Mouse (Mus musculus) gastrocnemius, postnatal 4 days (tissue): ENCODE results near the gene Ldlrad3. TPM values are rescaled to one million over a fixed set of nuclear protein-coding genes. Genes with fewer than 3 reads are reported as not detected.
A peak's percentile ranks its signal among the peaks of the same experiment; 100 is the strongest.

ENCODE experiments used
- DNase-seq, 2 experiments: peaks; one replicate each; pipeline ENCODE4 v3.0.0; 2021 to 2022; ENCODE audit warnings: low spot score in 2 of 2, mixed read lengths in 2 of 2
- total RNA-seq, 2 experiments: library from RNA; stranded (reverse); gene quantifications; 2 replicates each; pipeline ENCODE4 v1.2.3; 2021

Gene Ldlrad3
- total RNA-seq, 2 experiments from 2014 or later, result 26.3 to 27.1 TPM

DNA sequence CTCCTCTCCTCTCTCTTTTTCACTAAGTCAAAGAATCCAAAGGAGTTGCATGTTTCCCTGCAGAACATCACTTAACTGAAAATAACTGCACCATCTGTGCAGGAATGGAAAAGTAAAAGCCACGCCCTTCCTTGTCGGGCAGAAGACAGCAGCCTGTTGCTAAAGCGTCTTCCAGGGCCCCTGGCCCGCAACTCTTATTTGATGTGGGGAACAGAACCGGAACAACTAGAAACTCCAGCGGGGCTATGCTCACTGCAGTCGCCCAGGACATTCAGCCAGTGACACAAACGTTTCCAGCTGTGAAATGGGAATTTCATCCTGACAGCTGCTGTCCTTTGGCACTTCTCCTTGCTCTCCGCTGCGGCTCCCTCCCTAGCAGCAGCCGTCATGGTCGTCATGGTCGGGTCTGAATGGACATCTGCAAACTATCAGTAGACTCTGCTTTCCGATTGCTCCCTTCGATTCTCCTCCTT, 67.2 kb downstream of the Ldlrad3 start:
- DNase-seq, result peak; percentile 34 to 72

DNA sequence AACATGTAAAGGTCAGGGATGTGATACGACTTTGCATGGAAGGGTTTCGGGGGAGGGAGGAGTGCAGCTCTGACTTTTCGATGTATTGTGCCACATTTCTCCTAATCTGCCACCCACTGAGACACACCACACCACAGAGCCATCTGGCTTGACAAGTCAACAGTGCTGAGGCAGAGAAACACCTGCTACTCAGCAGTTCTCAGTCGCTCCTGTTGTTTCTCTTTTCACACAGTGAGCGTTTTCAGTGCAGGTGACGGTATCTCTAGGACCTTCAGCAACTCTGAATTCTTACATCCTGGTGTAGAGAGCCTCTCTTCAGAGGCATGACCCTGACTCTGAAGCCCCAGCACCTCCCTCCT, 68.8 kb downstream of the Ldlrad3 start:
- no peak for DNase-seq

DNA sequence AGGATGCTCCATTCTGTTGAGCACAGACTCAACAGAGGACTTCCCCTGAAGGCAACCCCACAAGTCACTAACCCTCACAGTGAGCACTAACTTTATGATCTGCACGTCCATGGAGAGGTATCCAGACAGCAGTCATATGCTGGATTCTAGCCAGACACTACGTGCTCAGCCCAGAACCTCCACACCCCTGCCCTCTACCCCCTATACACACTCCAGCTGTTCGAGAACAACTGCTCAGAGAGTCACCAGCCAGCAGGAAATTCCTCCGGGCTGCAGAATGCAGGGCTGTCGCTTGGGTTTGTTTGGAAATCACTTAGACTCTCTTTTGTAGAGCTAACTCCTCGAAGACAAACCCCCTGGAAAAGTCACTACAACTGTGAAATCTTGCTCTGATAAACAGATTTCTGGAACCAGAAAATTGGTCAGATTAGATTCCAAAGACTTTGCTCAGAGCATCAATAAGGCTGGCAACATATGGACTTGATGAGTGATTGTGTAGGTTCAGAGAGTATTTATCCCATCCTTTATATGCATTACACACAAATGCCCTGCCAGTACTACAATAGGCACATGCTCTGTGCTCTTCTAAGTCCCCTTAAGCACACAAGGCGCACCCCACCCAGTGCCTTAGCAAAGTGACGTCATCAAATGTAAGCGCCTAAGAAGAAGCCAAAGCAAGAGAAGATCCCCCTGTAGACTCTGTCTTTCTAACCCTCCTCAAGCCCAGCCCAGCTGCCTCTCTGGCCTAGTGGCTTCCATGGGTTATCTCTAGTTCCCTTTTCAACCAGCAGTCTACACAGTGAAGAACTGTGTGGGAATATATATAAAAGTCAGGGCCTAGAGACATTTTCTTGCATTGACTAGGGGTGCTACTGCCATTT, 69.4 kb downstream of the Ldlrad3 start:
- DNase-seq, result no peak

DNA sequence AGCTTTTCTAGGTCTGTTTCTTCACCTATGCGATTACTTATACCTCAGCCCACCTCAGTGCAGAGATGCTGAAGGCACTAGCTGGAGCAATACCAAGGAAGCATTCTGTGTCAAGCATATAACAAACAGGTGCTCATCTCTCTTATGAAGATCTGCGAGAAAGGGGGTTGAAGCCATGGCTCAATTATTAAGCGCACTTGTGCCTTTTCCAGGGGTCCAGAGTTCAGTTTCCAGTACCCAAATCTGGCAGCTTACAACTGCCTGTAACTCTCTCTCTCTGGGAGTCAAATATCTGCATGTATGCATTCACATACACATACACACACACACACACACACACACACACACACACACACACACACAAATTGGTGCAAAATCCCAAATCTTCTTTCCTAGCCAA, 72.4 kb downstream of the Ldlrad3 start:
- no peak for DNase-seq

DNA sequence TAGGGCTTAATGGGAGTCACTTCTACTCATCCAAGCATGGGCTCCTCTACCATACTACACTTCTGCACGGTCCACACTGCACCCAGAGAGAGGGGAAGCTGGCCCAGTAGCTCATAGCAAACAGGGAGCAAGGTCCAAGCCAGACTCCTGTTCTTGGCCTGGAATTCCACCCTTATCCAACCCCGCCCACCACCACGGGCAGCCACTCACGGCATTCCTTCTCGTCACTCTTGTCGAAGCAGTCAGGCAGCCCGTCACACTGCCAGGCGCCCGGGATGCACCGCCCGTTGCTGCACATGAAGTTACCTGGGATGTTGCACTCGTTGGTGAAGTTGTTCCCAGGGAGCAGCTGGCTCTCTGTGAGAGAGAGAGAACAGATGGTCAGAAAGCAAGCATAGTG, 72.9 kb downstream of the Ldlrad3 start:
- no peak for DNase-seq

DNA sequence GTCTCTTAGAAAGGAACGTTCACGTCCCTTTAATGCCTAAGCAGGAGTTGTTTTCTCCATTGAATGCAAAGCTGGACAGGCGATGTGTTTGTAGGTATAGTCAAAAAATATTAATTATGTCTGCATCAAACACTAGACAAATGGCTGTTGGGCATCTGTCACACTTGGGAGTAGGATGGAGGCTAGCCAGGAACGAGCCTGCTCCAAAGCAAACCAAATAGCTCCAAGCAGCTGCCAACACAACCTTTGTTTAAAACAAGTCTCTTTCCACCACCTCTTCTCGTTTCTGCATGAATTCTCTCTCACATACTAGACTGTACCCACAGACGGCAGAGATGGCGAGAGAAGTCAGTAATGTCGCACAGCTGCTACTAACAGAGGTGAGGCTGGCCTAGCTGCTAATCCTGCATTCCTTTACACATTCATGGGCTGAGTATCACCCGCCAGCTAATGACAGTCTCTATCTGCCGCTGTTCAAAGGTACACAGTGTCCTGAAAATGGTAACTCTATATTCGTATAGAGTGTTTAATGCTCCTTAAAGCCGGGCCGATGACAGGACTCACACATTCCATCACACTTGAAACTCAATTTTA, 74.2 kb downstream of the Ldlrad3 start:
- DNase-seq, result no peak

DNA sequence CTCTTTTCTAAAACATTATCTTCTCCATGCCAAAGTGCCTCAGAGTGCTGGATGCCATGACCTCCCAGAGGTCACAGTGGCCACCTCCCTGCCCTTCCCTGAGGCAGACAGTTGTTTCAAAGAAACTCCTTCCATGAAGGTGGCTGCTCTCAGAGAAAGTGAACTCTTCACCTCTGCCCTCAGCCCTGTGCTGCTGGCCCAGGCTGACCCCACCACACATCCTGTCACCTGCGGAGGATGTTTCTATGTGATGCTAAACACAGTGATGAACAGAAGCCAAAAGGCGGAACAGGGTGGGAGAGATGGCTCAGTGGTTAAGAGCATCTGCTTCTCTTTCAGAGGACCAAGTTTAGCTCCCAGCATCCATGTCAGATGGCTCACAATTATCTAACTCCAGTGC, 75.9 kb downstream of the Ldlrad3 start:
- DNase-seq, result no peak

DNA sequence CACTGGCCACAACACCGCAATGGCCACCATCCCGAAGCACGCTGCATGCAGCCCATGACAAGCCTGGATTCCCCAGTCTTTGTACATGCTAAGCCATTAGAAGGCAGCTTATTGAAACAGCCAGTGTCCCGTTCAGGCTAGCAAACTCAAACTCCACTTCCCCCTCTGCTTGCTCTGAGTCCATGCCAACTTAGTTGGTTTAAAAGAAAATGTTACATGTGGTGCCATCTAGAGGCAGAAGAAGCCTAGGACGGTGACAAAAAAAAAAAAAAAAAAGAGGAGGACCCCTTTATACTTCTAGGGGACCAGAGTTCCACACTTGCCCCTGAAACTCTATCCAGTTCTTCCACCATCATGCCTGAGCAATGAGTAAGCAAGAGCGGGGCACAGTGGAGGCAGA, 78.9 kb downstream of the Ldlrad3 start:
- DNase-seq, result no peak

DNA sequence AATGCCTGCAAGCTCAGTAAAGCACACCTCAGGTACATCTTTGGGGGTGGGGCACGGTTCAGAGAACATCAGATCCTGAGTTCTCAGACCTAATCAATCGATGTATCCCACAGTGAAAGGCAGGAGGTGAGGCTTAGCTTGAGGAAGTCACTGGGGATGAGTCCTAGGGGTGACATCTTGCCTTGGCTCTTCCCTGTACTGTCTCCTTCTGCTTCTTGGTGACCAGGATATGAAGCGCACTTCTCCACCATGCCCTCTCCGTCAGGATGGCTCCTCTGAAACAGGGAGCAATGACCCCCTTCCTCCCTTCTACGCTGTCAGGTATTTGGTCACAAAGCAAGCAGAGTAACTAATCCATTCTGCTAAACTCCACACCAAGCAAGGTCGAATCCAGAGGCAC, 79.5 kb downstream of the Ldlrad3 start:
- DNase-seq, result no peak

DNA sequence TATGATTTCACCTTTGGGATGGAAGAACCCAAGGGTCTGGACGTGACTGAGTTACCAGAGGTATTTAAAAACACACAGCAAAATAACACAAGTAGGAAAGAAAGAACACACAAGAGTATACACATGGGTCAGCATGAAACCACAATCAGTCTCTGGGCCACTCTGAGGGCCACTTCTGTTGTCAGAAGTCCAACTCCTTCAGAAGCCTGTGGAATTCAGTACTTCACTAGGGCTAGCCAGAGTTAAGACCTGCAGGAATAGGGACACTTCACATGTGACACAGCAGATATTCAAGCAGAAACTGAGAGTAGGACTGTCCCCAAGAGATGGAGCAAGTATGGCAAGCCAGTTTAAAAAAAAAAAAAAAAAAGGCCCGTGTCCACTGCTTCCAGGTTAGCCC, 80.7 kb downstream of the Ldlrad3 start:
- no peak for DNase-seq

DNA sequence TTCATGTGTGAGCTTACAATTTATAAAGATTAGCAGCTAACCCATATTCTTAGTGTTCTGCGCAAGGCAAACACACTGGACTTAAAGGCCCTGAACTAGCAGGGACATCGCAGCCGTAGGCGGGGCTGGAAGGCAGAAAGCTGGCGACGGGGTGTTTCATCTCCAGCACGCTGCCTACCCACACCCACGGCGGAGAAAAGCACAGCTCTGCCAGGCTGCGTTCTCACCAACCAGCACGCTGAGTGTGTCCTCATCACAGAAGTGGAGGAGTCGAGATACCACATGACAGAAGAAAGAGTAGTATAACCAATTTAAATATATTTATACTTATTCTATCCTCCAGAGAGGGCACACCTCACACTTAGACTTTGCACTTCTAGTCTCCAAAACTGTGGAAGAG, 82.2 kb downstream of the Ldlrad3 start:
- no peak for DNase-seq

DNA sequence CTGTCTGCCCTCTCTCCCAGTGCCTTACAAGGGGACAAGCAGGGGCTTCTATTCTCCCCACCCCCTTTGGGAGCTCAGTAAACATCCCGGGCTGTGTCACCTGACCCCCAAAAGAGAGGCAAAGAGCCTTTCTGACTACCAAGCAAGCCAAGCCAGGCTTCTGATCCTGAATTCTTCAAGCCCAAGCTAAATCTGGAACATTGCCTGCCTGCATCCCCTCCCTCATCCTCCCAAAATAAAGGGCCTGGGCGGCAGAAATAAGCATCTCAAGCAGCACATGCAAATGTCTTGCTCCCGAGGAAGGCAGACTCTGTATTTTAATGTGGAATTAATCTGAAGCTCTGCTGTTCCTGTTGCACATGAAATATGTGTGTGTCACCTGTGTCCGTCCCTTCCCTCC, 85.7 kb downstream of the Ldlrad3 start:
- no peak for DNase-seq

DNA sequence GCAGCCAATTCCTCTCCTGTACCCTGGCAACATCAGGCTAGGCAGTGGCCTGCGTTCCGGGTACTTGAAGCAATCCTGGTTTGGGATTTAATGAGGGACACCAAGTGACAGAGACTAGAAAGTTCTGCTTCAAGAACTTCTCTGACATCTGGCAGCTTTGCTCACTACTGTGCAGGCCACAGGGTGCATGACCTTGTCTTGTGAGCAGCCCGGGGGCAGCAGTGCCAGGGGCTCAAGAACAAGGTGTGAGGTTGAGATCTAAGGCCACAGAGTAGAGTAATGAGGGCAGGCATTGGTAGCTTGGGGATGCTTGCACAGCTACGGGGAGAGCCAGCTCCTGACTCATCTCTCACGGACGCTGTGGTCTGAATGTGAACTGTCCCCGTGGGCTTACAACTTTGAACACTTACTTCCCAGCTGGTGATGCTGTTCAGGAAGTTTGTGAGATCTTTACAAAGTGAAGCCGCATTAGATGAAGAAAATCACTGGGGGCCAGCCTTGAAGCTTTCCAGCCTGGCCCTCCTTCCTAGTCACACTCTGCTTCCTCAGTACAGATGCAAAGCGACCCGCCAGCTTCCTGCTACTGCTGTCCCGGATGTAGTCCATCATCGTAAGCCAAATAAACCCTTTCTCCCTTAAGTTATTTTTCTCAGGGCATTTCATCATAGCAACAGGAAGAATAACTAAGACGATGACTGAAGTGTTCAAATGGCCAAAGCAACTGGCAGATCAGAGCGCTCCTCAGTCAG, 86.3 kb downstream of the Ldlrad3 start:
- DNase-seq, result no peak

DNA sequence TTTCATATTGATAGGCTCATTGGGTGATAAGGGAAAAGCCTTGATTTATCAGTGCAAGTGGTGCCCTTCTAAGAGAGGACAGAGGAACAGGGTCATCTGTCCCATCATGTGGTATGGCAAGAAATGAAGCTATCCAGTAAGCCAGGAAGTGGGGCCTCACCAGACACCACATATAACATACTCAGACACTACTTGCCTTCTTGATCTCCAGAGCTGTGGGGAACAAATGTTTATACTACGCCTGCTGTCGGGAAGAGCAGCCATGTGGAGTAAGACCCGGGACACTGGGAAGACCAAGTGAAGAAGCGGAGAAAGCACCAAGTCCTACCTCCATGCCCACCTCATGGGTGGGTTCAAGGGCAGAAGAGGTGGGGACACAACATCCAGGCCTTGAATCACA, 86.9 kb downstream of the Ldlrad3 start:
- no peak for DNase-seq

DNA sequence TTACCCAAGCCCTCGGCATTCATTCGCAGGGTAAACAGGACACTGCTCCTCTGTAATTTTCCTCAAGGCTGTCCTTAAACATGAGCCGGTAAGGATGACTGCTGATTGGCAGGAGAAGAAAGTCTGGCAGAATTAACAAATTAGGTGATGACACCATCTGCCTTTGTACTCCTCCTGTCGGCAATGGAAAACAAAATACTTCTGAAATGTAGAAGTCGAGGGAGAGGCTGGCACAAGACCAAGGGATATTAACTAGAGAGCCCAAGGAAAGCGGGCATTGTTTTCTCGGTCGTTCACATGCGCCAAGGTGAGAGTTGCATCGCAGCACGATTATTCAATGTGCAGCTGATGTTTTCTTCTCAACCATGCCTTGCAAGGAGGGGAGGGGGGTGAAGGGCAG, 91.4 kb downstream of the Ldlrad3 start:
- DNase-seq, result no peak

DNA sequence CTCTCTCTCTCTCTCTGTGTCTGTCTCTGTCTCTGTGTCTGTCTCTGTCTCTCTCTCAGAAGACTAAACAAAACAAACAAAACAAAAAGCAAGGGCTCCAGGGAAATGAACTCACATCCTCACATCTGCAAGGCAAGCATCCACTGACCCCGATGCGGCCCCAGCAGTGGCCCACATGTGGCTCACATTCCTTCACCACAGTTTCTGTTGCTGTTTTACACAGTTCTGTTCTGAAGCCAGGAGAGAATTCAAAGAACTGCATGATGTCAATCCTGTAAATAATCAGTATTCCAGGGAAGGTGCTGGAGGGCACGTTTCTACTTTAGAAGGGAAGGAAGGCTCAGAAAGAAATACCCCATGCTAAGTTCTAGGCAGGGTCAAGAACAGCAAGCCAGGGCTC, 91.9 kb downstream of the Ldlrad3 start:
- DNase-seq, result no peak

DNA sequence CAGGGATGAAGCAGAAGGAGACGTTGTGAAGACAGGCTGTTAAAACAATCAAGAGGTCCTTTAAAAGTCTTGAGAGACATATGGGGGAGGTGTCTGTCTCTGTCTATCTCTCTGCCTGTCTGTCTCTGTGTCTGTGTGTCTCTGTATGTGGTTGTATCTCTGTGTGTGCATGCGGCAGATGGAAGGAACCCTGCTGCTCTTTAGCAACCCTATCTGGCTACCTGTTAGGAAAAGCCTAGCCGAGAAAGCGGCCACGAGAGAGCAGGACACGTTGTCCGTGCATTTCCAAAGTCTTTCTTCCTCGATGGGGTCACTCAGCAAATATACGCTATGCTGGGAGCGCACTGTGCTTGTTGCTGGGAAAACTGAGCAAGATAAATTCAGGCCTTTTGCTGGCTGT, 93.6 kb downstream of the Ldlrad3 start:
- no peak for DNase-seq

DNA sequence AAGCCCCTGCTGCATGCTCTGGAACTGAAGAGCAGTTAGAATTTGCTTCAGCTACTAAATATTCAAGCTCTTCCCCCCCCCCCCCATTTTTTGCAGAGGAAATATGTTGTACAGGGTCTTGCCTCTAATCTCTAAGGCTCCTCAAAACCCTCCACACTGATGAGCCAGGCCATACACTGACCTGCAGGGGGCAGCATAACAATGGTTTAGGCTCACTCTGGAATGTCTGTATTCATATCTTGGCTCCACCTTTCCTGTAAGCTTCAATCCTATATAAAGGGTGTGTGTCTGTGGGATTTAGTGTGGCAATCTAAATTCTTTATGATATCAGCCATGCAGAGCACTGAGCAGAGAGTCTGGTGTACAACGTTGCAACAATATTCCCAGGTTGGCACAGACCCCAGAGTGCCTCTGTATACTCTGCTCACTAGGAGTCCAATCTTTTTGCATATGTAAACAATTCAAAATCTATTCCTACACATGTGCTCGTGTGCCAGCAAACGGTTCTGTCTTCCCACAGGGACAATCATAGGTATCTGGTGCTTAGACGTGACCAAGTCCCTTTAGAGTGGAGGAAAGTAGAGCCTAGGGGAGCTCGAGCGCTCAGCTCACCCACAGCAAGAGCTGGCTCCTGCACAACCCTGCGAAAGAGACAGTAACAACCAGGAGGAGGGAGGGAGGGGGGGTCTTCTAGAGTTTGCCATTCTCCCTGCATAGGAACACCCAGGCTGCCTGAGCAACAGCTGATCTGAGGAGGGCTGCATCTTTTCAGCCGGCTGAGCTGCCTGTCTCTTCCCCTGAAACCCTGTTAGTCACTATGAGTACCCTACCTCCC, 94.5 kb downstream of the Ldlrad3 start:
- DNase-seq, result peak; percentile 41 to 61

DNA sequence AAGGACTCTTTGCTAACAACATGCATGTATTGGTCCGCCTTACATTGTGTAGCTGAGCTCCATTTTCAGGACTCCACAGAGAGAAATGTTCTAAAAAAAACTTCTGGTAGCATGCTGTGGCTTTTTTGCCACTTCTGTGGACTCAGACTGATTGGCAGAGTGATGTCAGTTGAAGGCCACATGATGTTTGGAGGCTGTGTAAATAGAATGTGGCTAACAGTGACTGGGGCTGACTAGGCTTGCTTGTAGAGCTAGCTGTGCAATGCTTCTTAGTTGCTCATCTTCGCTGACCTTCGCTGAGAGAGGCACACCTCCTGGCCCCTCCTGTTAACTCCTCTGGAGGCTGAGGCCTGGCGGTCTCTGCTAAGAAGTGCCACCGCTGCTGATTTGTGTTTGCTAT, 98.4 kb downstream of the Ldlrad3 start:
- no peak for DNase-seq

DNA sequence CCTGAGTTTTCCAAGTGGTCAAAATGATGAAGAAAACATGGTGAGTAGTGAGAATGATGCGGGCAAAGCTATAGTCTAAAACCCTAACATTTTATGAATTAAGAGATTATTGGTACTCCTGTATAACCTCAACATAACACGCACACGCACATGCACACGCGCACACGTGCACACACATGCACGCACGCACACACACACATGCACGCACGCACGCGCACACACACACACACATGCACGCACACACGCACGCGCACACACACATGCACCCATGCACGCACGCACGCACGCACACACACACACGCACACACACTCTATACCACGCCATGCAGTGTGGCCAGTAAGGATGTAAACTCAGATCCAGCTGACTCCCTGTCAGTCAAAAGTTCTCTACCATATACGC, 99.6 kb downstream of the Ldlrad3 start:
- DNase-seq, result no peak

DNA sequence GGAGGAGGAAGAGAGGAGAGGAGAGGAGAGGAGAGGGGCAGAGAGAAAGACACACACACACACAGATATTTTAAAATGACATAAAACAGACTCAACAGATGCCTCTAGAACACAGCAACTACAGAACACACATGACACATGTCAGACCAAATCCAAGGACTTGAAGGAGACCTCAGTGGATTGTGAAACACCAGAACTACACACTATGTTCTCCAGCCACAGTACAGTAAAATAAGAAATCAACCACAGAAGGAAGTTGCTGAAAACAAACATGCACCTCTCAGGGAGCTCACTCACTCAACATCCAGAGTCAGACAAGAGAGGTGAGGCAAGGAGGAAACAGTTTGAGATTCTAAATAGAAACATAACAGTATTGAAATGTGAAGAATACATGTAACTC, 103.4 kb downstream of the Ldlrad3 start:
- no peak for DNase-seq
